Mouse (Mus musculus): ENCODE results near the gene Gm13030.

DNA sequence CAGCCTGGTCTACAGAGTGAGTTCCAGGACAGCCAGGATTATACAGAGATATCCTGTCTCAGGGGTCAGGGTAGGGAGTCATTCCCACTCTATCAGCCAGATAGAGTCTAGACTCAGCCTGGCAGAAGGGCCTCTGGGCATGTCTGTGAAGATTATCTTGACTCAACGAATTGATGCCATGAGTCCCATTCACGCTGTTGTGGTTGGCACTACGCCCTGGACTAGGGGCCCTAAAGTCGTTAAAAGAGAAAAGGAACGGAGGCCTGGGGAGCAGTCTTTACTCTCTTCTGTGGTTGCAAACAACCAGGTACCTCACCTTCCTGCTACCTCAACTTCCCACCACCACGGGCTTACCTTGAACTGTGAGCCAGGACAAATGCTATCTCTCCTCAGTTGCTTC is 34.0 kb downstream of the Gm13030 start:
- TF ChIP-seq POLR2A (IDR thresholded peaks at IDR 0.05; ENCODE audit: borderline replicate concordance, insufficient read depth, low read length): no peak
- no peak for TF ChIP-seq CTCF (IDR thresholded peaks at IDR 0.05; ENCODE audit: borderline replicate concordance, insufficient read depth, low read depth, low read length)
